In genomic region chr5:35858069-35858468, GRCm38 (mm10) we compare ENCODE assay signal across 8 mouse cellular contexts. TPM values are rescaled to one million over a fixed set of nuclear protein-coding genes. Genes with fewer than 3 reads are reported as not detected.
DNase-seq lines count a peak whose midpoint lies in the region; ATAC-seq and TF ChIP-seq lines count a peak whose summit lies in the region.

No protein-coding gene starts in this region.

- H3K9ac ChIP-seq in midbrain, postnatal 0 days (replicated peaks; ENCODE audit: low read length, poor library complexity, severe bottlenecking): no peak overlapping the region

- peaks cover 9% of the 10 kb centered on the region; the same call in 1 of the 2 replicates for H3K36me3 ChIP-seq in midbrain, postnatal 0 days (ENCODE audit: insufficient read depth, low read length)

- intact Hi-C loops in heart, postnatal 36 days (cut with DNase I): loop anchor here (1.0 to 2.0 kb wide), 2 partner anchors 111 to 261 kb away; no protein-coding TSS in a partner anchor
- intact Hi-C loops in left cerebral cortex, postnatal 36 days (cut with DNase I): loop anchor here (1.0 to 5.0 kb wide), 2 partner anchors 110 to 261 kb away; no protein-coding TSS in a partner anchor

- H3K4me2 ChIP-seq in midbrain, postnatal 0 days (ENCODE audit: low read depth, low read length, poor library complexity, severe bottlenecking): no peak overlapping the region

- peak; percentile 65 for DNase-seq in layer of hippocampus, adult 11-12 months (ENCODE audit: low spot score)
- no peak for DNase-seq in layer of hippocampus, adult 9-10 months (ENCODE audit: low spot score)
- peak; percentile 82 for DNase-seq in adrenal gland, postnatal 10 days
- peak; percentile 91 for DNase-seq in embryo, embryonic 10 days (ENCODE audit: low spot score)
- peak; percentile 54 to 72 for DNase-seq in heart, postnatal 36 days
- peak; percentile 44 to 54 for DNase-seq in left cerebral cortex, postnatal 36 days (ENCODE audit: low spot score in 2 of 2)
- DNase-seq in midbrain, postnatal 0 days (ENCODE audit: low spot score): peak; percentile 83
- peak; percentile 53 to 54 for DNase-seq in thymus, postnatal 36 days

- TF ChIP-seq CTCF in midbrain, postnatal 0 days (IDR thresholded peaks at IDR 0.05): peak; percentile 92

- 27% methylated on average over 6 of the region's 6 CpGs for WGBS in midbrain, postnatal 0 days

- H3K27ac ChIP-seq in midbrain, postnatal 0 days (ENCODE audit: low read depth, low read length): no peak overlapping the region

- no peaks in the 10 kb centered on the region for H3K27me3 ChIP-seq in midbrain, postnatal 0 days (ENCODE audit: insufficient read depth, low read length)

- no peak overlapping the region for H3K4me3 ChIP-seq in midbrain, postnatal 0 days (ENCODE audit: low read depth, low read length)

- ATAC-seq in midbrain, postnatal 0 days (ENCODE audit: low FRiP score): no peak; the same call in 1 of the 2 replicates

- H3K9me3 ChIP-seq in midbrain, postnatal 0 days (ENCODE audit: low read length): no peaks in the 10 kb centered on the region

- H3K4me1 ChIP-seq in midbrain, postnatal 0 days (ENCODE audit: insufficient read depth, low read length): no peaks in the 10 kb centered on the region

RNA-seq across cellular contexts. Expression of gene Afap1, which starts 35.0 kb away (rescaled TPM):
- total RNA-seq in adrenal gland, postnatal 10 days (2021): 10 to 100 TPM; 24.2 to 30.6 TPM
- total RNA-seq in heart, postnatal 36 days (2021): 10 to 100 TPM; 20.8 to 20.9 TPM
- 10 to 100 TPM; 27.0 to 30.4 TPM for total RNA-seq in left cerebral cortex, postnatal 36 days (2021)
- total RNA-seq in midbrain, postnatal 0 days (2014; rRNA removed): 65.4 and 80.9 TPM in 2 replicates
- polyA plus RNA-seq in midbrain, postnatal 0 days (2015; fragmentation: Nextera tagmentation; extraction: Ambion mirVana): 43.5 and 43.8 TPM in 2 replicates
